Mouse (Mus musculus) kidney, adult 18-20 months (tissue): Measurements from ENCODE around the gene Dap3.
"Not testable (repeated sequence)": the region's sequence is repeated elsewhere in the genome, so short reads cannot be mapped to it uniquely, and the experiment has no call there.

Experiments used
- DNase-seq: peaks from one replicate; pipeline ENCODE4 v3.0.0; 2021

Dap3 gene

GRCm38 (mm10) chr3:88912585-88912984 lies 38.4 kb downstream of the Dap3 start:
- no peak for DNase-seq

GRCm38 (mm10) chr3:88906393-88907159 lies 44.4 kb downstream of the Dap3 start:
- no peak for DNase-seq

GRCm38 (mm10) chr3:88905741-88906140 lies 45.2 kb downstream of the Dap3 start:
- no peak for DNase-seq

- DNase-seq: no peak
Observed at GRCm38 (mm10) chr3:88905209-88905608, 45.8 kb downstream of the Dap3 start.

- DNase-seq: no peak
Observed at GRCm38 (mm10) chr3:88904803-88905202, 46.2 kb downstream of the Dap3 start.

- not testable (repeated sequence) for DNase-seq
Observed at GRCm38 (mm10) chr3:88893011-88893410, 58.0 kb downstream of the Dap3 start.

GRCm38 (mm10) chr3:88882536-88882935 lies 68.4 kb downstream of the Dap3 start:
- DNase-seq: not testable (repeated sequence)
